Mouse (Mus musculus): ENCODE results near the gene Eif1ax.
A peak's percentile ranks its signal among the peaks of the same experiment; 100 is the strongest.
"Not testable (repeated sequence)": the region's sequence is repeated elsewhere in the genome, so short reads cannot be mapped to it uniquely, and the experiment has no call there.

Eif1ax gene

GRCm38 (mm10) chrX:159371831-159372752 lies at the start of gene Eif1ax:
Gene Eif1ax (plus strand): TSS chrX:159372178.
- peak; percentile 69 for DNase-seq (ENCODE audit: low read depth, low spot score)

- no peak for DNase-seq (ENCODE audit: low read depth, low spot score)
Observed at GRCm38 (mm10) chrX:159364506-159364905, 7.5 kb upstream of the Eif1ax start.

GRCm38 (mm10) chrX:159372753-159373144 lies 771 bp downstream of the Eif1ax start:
- no peak for DNase-seq (ENCODE audit: low read depth, low spot score)

GRCm38 (mm10) chrX:159387105-159387504 lies 15.1 kb downstream of the Eif1ax start:
- no peak for DNase-seq (ENCODE audit: low read depth, low spot score)

GRCm38 (mm10) chrX:159388953-159389352 lies 17.0 kb downstream of the Eif1ax start:
- no peak for DNase-seq (ENCODE audit: low read depth, low spot score)

- DNase-seq (ENCODE audit: low read depth, low spot score), result no peak
Observed at GRCm38 (mm10) chrX:159390347-159390962, 18.5 kb downstream of the Eif1ax start.

GRCm38 (mm10) chrX:159391239-159391638 lies 19.3 kb downstream of the Eif1ax start:
- DNase-seq (ENCODE audit: low read depth, low spot score), result no peak

- peak; percentile 5 for DNase-seq (ENCODE audit: low read depth, low spot score)
Observed at GRCm38 (mm10) chrX:159409253-159409652, 37.3 kb downstream of the Eif1ax start.

- no peak for DNase-seq (ENCODE audit: low read depth, low spot score)
Observed at GRCm38 (mm10) chrX:159414130-159414828, 42.3 kb downstream of the Eif1ax start, which contains the start of gene Map7d2. Gene Map7d2 (plus strand): TSS chrX:159414572.

GRCm38 (mm10) chrX:159414829-159415673 lies 43.1 kb downstream of the Eif1ax start:
- DNase-seq (ENCODE audit: low read depth, low spot score), result no peak

- not testable (repeated sequence) for DNase-seq (ENCODE audit: low read depth, low spot score)
Observed at GRCm38 (mm10) chrX:159430507-159430906, 58.5 kb downstream of the Eif1ax start.

Data from c-Kit-negative CD71-positive TER-119-positive erythroid progenitor cells, embryonic 14.5 days (primary cell).